Mouse (Mus musculus) olfactory bulb, adult 2 months (tissue): ENCODE results near the gene Ccdc159.

Experiments
- CTCF ChIP-seq: fragments of 200-500 bp; IDR thresholded peaks from 2 replicates; pipeline ENCODE4 v1.5.1; 2012; ENCODE audit warnings: low read depth, mild to moderate bottlenecking, low read length, moderate library complexity; ENCODE audit not compliant: insufficient read depth
- POLR2A ChIP-seq: fragments of 200-500 bp; IDR thresholded peaks from 2 replicates; pipeline ENCODE4 v1.6.1; 2012; ENCODE audit warnings: mild to moderate bottlenecking, low read depth, low read length, moderate library complexity; ENCODE audit not compliant: insufficient read depth

- TF ChIP-seq CTCF (no peak), POLR2A (no peak)
Measured at GRCm38 (mm10) chr9:21977331-21977730, 50.1 kb downstream of the Ccdc159 start.
